Mouse (Mus musculus) bone marrow, adult 2 months (tissue): ENCODE results near the gene Gpc6. TPM values are rescaled to one million over a fixed set of nuclear protein-coding genes. Genes with fewer than 3 reads are reported as not detected.

ENCODE experiments used
- H3K27ac ChIP-seq: fragments of 200-500 bp; 2 replicates; pipeline ENCODE4 v1.5.1; 2012; ENCODE audit warnings: low read depth, mild to moderate bottlenecking, control low read depth, inconsistent platforms, low read length; ENCODE audit not compliant: control insufficient read depth, poor library complexity, insufficient read depth
- H3K4me1 ChIP-seq: fragments of 200-500 bp; 2 replicates; pipeline ENCODE4 v1.6.1; 2011; ENCODE audit warnings: low read length; ENCODE audit not compliant: control insufficient read depth, insufficient read depth
- H3K4me3 ChIP-seq: fragments of 200-500 bp; replicated peaks from 2 replicates; pipeline ENCODE3; 2011; ENCODE audit warnings: mild to moderate bottlenecking, low read depth, low read length, control low read depth; ENCODE audit not compliant: control insufficient read depth
- CTCF ChIP-seq: fragments of 200-500 bp; IDR thresholded peaks from 2 replicates; pipeline ENCODE4 v1.5.1; 2011; ENCODE audit warnings: low read length, control low read depth; ENCODE audit not compliant: control insufficient read depth, insufficient read depth
- POLR2A ChIP-seq: fragments of 200-500 bp; IDR thresholded peaks from 2 replicates; pipeline ENCODE4 v1.6.1; 2011; ENCODE audit warnings: low read depth, mild to moderate bottlenecking, control low read depth, low read length, borderline replicate concordance; ENCODE audit not compliant: control insufficient read depth
- WGBS: fragments of 180-500 bp; shearing (Covaris S2); methylation state at CpG from one replicate; pipeline ENCODE4 v1.1.7; 2018; 5-methylcytosine and 5-hydroxymethylcytosine counted together
- polyA plus RNA-seq: library from polyadenylated mRNA; stranded (reverse); fragments of >200 nt; gene quantifications from 2 replicates; pipeline ENCODE4 v1.2.4, GENCODE M21; 2011; ENCODE audit warnings: low replicate concordance; ENCODE audit not compliant: missing spikeins, insufficient read depth, insufficient read length

Gene Gpc6
- polyA plus RNA-seq, 1 experiment = 2.2 TPM

GRCm38 (mm10) chr14:117013554-117014117 lies 88.5 kb downstream of the Gpc6 start:
- 66% methylated on average over 3 of the region's 3 CpGs for WGBS
- TF ChIP-seq POLR2A (no peak), CTCF (no peak)
- Histone ChIP-seq H3K27ac (no peak overlapping the region), H3K4me1 (no peaks in the 10 kb centered on the region), H3K4me3 (no peak overlapping the region)

DNA sequence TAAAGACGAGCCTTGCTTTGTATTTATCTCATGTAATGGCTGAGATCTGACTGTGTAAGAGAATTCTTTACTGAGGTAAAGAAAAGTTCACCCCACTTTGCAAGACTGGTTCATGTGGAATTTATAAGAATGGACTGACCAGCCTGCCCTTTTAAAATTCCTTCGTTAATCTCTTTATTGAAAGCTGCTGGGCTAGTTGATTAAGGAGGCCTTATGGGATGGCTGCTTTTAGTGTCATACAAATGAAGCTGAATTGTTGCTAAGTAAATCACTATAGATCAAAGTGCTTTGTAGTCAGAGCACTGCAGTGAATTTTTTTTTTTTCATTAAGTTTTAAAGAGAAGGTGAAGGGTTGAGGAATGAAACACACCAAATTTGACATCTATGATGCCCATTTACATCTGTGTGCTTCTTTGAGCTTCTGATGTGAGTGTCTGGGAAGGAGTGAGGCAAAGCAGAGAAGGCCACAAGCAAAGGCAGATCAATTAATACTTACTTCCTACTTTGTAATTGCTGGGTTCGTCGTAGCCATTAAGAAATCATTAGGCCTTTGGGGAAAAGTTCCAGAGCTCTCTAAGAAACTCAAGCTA lies 90.3 kb downstream of the Gpc6 start:
- no peak overlapping the region for H3K27ac ChIP-seq
- no peak overlapping the region for H3K4me3 ChIP-seq
- H3K4me1 ChIP-seq = no peaks in the 10 kb centered on the region
- TF ChIP-seq CTCF = no peak
- no peak for TF ChIP-seq POLR2A
- 59% methylated on average over 4 of the region's 4 CpGs for WGBS

GRCm38 (mm10) chr14:117022180-117022799 lies 97.2 kb downstream of the Gpc6 start:
- WGBS = 66% methylated on average over 5 of the region's 5 CpGs
- no peak overlapping the region for H3K27ac ChIP-seq
- TF ChIP-seq CTCF (no peak), POLR2A (no peak)
- no peaks in the 10 kb centered on the region for H3K4me1 ChIP-seq
- no peak overlapping the region for H3K4me3 ChIP-seq

- H3K4me3 ChIP-seq = no peak overlapping the region
- no peak for TF ChIP-seq CTCF
- no peak for TF ChIP-seq POLR2A
- no peaks in the 10 kb centered on the region for H3K4me1 ChIP-seq
- WGBS = 76% methylated on average over 4 of the region's 4 CpGs
- no peak overlapping the region for H3K27ac ChIP-seq
Observed at GRCm38 (mm10) chr14:117034146-117034545, 109.0 kb downstream of the Gpc6 start.

DNA sequence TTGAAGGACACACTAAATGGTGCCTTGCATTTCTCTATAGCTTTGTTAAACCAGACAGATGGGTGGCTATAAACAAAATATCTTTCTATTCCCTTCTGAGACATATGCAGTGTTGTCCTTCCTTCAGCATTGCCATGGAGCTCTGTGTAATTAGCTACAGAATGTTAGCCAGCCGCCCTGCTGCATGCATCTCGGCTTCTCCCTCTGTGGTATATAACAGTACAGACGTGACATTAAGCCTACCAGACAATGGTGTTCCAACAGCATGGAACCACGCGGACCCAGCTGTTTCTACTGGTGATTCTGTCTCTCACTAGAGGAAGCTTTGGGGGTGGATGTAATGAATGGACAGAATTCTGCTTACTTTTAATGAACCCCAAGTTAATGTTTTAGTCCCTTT lies 115.9 kb downstream of the Gpc6 start:
- H3K4me3 ChIP-seq = no peak overlapping the region
- H3K4me1 ChIP-seq = no peaks in the 10 kb centered on the region
- TF ChIP-seq CTCF (no peak), POLR2A (no peak)
- WGBS = 88% methylated on average over 5 of the region's 5 CpGs
- H3K27ac ChIP-seq = no peak overlapping the region

DNA sequence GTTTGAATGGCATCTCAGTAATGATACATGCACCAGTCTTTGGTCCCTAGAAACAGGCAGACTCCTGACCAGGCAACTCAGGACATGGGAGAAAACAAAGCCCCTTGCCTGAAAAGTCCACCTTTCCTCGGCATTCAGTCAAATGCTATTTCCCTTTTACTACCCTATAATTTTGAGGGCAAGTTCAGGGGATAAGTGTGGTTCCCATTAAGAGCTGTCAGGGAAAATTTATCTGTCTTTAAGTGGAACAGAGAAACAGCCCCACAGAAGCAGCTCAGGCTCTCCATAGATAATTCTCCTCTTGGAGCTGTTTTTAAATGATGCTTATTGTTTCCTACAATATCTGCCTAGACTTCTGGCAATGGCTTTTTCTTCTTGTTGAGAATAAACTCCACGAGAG lies 123.8 kb downstream of the Gpc6 start:
- WGBS = 33% methylated on average over 2 of the region's 2 CpGs
- Histone ChIP-seq H3K4me1 (no peaks in the 10 kb centered on the region), H3K27ac (no peak overlapping the region), H3K4me3 (no peak overlapping the region)
- no peak for TF ChIP-seq POLR2A
- no peak for TF ChIP-seq CTCF

DNA sequence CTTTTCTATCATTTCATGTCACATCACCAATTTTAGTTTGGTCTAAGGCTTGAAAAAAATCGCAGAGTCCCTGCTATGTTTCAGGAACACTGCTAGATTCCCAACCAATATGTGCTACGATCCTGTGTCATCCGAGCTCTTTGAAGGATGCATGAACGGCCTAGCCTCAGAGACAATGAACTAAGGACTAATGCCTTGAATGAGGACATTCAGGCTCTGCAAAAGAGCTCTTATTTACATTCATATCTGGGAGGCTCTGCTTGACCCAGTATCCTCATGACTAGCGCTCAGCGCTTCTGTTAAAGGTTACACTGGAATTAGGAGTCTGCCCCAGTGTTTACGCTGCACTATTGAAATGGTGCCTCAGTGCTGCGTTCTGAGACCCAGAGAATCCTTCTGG lies 125.8 kb downstream of the Gpc6 start:
- TF ChIP-seq POLR2A (no peak), CTCF (no peak)
- H3K4me1 ChIP-seq = no peaks in the 10 kb centered on the region
- WGBS = 78% methylated on average over 8 of the region's 8 CpGs
- no peak overlapping the region for H3K27ac ChIP-seq
- no peak overlapping the region for H3K4me3 ChIP-seq

DNA sequence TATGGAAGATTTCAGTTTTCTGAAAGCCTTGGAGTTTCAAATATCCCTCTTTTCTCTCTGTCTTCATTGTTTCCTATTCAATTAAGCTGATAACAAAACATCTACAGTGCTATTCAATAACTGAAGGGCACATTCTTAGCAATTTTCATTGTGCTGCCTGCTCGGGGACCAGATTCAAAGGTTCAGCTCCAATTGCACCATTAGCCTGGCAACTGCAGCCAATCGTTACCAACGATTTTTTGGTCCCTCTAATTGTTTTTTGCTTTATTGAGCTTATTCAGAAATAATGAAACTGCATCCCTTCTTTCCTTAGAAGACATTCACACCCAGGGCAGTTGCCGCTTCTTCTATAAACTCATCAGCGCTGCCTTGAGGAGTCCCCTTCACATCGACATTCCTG lies 128.2 kb downstream of the Gpc6 start:
- no peak for TF ChIP-seq POLR2A
- TF ChIP-seq CTCF = no peak
- Histone ChIP-seq H3K27ac (no peak overlapping the region), H3K4me3 (no peak overlapping the region), H3K4me1 (no peaks in the 10 kb centered on the region)
- 83% methylated on average over 6 of the region's 6 CpGs for WGBS

- Histone ChIP-seq H3K4me3 (no peak overlapping the region), H3K4me1 (no peaks in the 10 kb centered on the region), H3K27ac (no peak overlapping the region)
- WGBS = 36% methylated on average over 2 of the region's 2 CpGs
- no peak for TF ChIP-seq CTCF
- no peak for TF ChIP-seq POLR2A
Observed at GRCm38 (mm10) chr14:117055134-117055533, 130.0 kb downstream of the Gpc6 start.
